Mouse (Mus musculus) limb, embryonic 12.5 days (tissue): ENCODE results near the gene Acox2. TPM values are rescaled to one million over a fixed set of nuclear protein-coding genes. Genes with fewer than 3 reads are reported as not detected.
"Not testable (repeated sequence)": the region's sequence is repeated elsewhere in the genome, so short reads cannot be mapped to it uniquely, and the experiment has no call there.

Experiments
- ATAC-seq: fragments of 200-750 bp; cut with Nextera tagmentation; 2 replicates; pipeline ENCODE4 v1.8.0; 2017; ENCODE audit warnings: low read depth, moderate TSS enrichment; ENCODE audit not compliant: insufficient number of reproducible peaks, insufficient read depth, low FRiP score, low TSS enrichment
- H3K27ac ChIP-seq: fragments of 300-500 bp; sonication (generic); 2 replicates; pipeline ENCODE4 v1.5.1; 2016; ENCODE audit warnings: mild to moderate bottlenecking, moderate library complexity
- H3K27me3 ChIP-seq: fragments of 300-500 bp; sonication (generic); 2 replicates; pipeline ENCODE4 v1.6.1; 2016; ENCODE audit warnings: mild to moderate bottlenecking, moderate library complexity
- H3K36me3 ChIP-seq: fragments of 300-500 bp; sonication (generic); 2 replicates; pipeline ENCODE4 v1.6.1; 2016; ENCODE audit warnings: mild to moderate bottlenecking, moderate library complexity
- H3K4me1 ChIP-seq: fragments of 300-500 bp; sonication (generic); replicated peaks from 2 replicates; pipeline ENCODE4 v1.6.1; 2016
- H3K4me2 ChIP-seq: fragments of 300-500 bp; sonication (generic); 2 replicates; pipeline ENCODE4 v1.6.1; 2016; ENCODE audit warnings: mild to moderate bottlenecking, moderate library complexity
- H3K4me3 ChIP-seq: fragments of 300-500 bp; sonication (generic); replicated peaks from 2 replicates; pipeline ENCODE4 v1.5.1; 2016; ENCODE audit warnings: mild to moderate bottlenecking
- H3K9ac ChIP-seq: fragments of 300-500 bp; sonication (generic); replicated peaks from 2 replicates; pipeline ENCODE4 v1.6.1; 2016; ENCODE audit warnings: mild to moderate bottlenecking, moderate library complexity
- H3K9me3 ChIP-seq: fragments of 300-500 bp; sonication (generic); 2 replicates; pipeline ENCODE4 v1.6.1; 2016; ENCODE audit warnings: mild to moderate bottlenecking, moderate library complexity
- WGBS: fragments of 180-500 bp; shearing (Covaris S2); methylation state at CpG from one replicate; pipeline ENCODE4 v1.1.7; 2016; 5-methylcytosine and 5-hydroxymethylcytosine counted together
- polyA plus RNA-seq: library from polyadenylated mRNA; unstranded; fragments of >200 nt; fragmentation: Nextera tagmentation; extraction: Ambion mirVana; gene quantifications from 2 replicates; pipeline ENCODE4 v1.2.1, GENCODE M21; 2016

Acox2 gene
- polyA plus RNA-seq: not detected in 2 replicates

- H3K36me3 ChIP-seq: no peaks in the 10 kb centered on the region
- H3K27ac ChIP-seq: no peak within 1 kb of the TSS
- H3K4me3 ChIP-seq: no peak within 1 kb of the TSS
- H3K4me1 ChIP-seq: peaks cover 7% of the 10 kb centered on the region; the same call in 1 of the 2 replicates
- ATAC-seq: no peak
- no peak within 1 kb of the TSS for H3K9ac ChIP-seq
- WGBS: 87% methylated on average over 3 of the region's 3 CpGs
- no peaks in the 10 kb centered on the region for H3K9me3 ChIP-seq
- H3K27me3 ChIP-seq: no peaks in the 10 kb centered on the region
- no peak within 1 kb of the TSS for H3K4me2 ChIP-seq
Observed at GRCm38 (mm10) chr14:8259166-8259565, at the start of gene Acox2. Gene Acox2, minus strand, starts transcription at chr14:8259353.

- 48% methylated on average over 3 of the region's 3 CpGs for WGBS
- Histone ChIP-seq H3K27me3 (peaks cover 21% of the 10 kb centered on the region), H3K9me3 (no peaks in the 10 kb centered on the region), H3K4me1 (peaks cover 27% of the 10 kb centered on the region), H3K9ac (no peak overlapping the region), H3K4me2 (no peak overlapping the region), H3K36me3 (no peaks in the 10 kb centered on the region), H3K4me3 (no peak overlapping the region), H3K27ac (no peak overlapping the region)
- ATAC-seq: no peak
Observed at GRCm38 (mm10) chr14:8308650-8309049, 49.5 kb upstream of the Acox2 start.

- Histone ChIP-seq H3K27ac (no peak overlapping the region), H3K4me3 (no peak overlapping the region)
- WGBS: 71% methylated on average over 6 of the region's 6 CpGs
Observed at GRCm38 (mm10) chr14:8306884-8307283, 47.7 kb upstream of the Acox2 start.

GRCm38 (mm10) chr14:8305014-8305413 is 45.9 kb upstream of the Acox2 start:
- Histone ChIP-seq H3K4me1 (peaks cover 36% of the 10 kb centered on the region), H3K9ac (no peak overlapping the region), H3K4me3 (no peak overlapping the region), H3K36me3 (no peaks in the 10 kb centered on the region), H3K4me2 (no peak overlapping the region), H3K27me3 (peaks cover 6% of the 10 kb centered on the region), H3K9me3 (no peaks in the 10 kb centered on the region), H3K27ac (peak overlapping the region; percentile 31; the same call in 1 of the 2 replicates)
- ATAC-seq: peak; percentile 58; the same call in 1 of the 2 replicates
- WGBS: 55% methylated on average over 3 of the region's 3 CpGs

More at GRCm38 (mm10) chr14:8306884-8307283, 47.7 kb upstream of the Acox2 start:
- H3K4me2 ChIP-seq: no peak overlapping the region
- H3K9ac ChIP-seq: no peak overlapping the region
- ATAC-seq: no peak
- no peaks in the 10 kb centered on the region for H3K36me3 ChIP-seq
- H3K27me3 ChIP-seq: peaks cover 17% of the 10 kb centered on the region
- H3K9me3 ChIP-seq: no peaks in the 10 kb centered on the region
- H3K4me1 ChIP-seq: peaks cover 38% of the 10 kb centered on the region

GRCm38 (mm10) chr14:8304082-8304481 is 44.9 kb upstream of the Acox2 start:
- no peak for ATAC-seq
- Histone ChIP-seq H3K4me2 (no peak overlapping the region), H3K36me3 (no peaks in the 10 kb centered on the region), H3K9ac (no peak overlapping the region), H3K27ac (no peak overlapping the region), H3K4me1 (peaks cover 27% of the 10 kb centered on the region), H3K4me3 (no peak overlapping the region), H3K9me3 (no peaks in the 10 kb centered on the region), H3K27me3 (peaks cover 6% of the 10 kb centered on the region; the same call in 1 of the 2 replicates)

GRCm38 (mm10) chr14:8302687-8303086 is 43.5 kb upstream of the Acox2 start:
- H3K9ac ChIP-seq: no peak overlapping the region
- no peaks in the 10 kb centered on the region for H3K9me3 ChIP-seq
- H3K27me3 ChIP-seq: peaks cover 9% of the 10 kb centered on the region; the same call in 1 of the 2 replicates
- ATAC-seq: no peak
- H3K36me3 ChIP-seq: no peaks in the 10 kb centered on the region
- H3K4me3 ChIP-seq: no peak overlapping the region
- WGBS: 8% methylated on average over 10 of the region's 10 CpGs
- peak overlapping the region; percentile 26; the same call in 1 of the 2 replicates for H3K4me2 ChIP-seq
- no peak overlapping the region for H3K27ac ChIP-seq
- H3K4me1 ChIP-seq: peaks cover 32% of the 10 kb centered on the region

- ATAC-seq: no peak
- no peak overlapping the region for H3K27ac ChIP-seq
- H3K36me3 ChIP-seq: no peaks in the 10 kb centered on the region
- 27% methylated on average over 8 of the region's 8 CpGs for WGBS
- peaks cover 9% of the 10 kb centered on the region; the same call in 1 of the 2 replicates for H3K27me3 ChIP-seq
- H3K9me3 ChIP-seq: no peaks in the 10 kb centered on the region
- peaks cover 26% of the 10 kb centered on the region for H3K4me1 ChIP-seq
- no peak overlapping the region for H3K4me3 ChIP-seq
- H3K9ac ChIP-seq: no peak overlapping the region
- H3K4me2 ChIP-seq: no peak overlapping the region
Observed at GRCm38 (mm10) chr14:8300281-8300680, 41.1 kb upstream of the Acox2 start.

- no peak overlapping the region for H3K27ac ChIP-seq
- H3K4me3 ChIP-seq: no peak overlapping the region
- 70% methylated on average over 5 of the region's 5 CpGs for WGBS
- H3K9me3 ChIP-seq: no peaks in the 10 kb centered on the region
- H3K4me2 ChIP-seq: no peak overlapping the region
- H3K36me3 ChIP-seq: no peaks in the 10 kb centered on the region
- H3K9ac ChIP-seq: no peak overlapping the region
- H3K4me1 ChIP-seq: peaks cover 13% of the 10 kb centered on the region
- H3K27me3 ChIP-seq: peaks cover 9% of the 10 kb centered on the region; the same call in 1 of the 2 replicates
- no peak for ATAC-seq
Observed at GRCm38 (mm10) chr14:8297889-8298293, 38.7 kb upstream of the Acox2 start.

- peaks cover 6% of the 10 kb centered on the region; the same call in 1 of the 2 replicates for H3K4me1 ChIP-seq
- peaks cover 14% of the 10 kb centered on the region for H3K9me3 ChIP-seq
- ATAC-seq: no peak
- no peak overlapping the region for H3K4me2 ChIP-seq
- 77% methylated on average over 1 of the region's 1 CpGs for WGBS
- H3K27ac ChIP-seq: no peak overlapping the region
- H3K36me3 ChIP-seq: no peaks in the 10 kb centered on the region
- H3K4me3 ChIP-seq: no peak overlapping the region
- H3K9ac ChIP-seq: no peak overlapping the region
- peaks cover 5% of the 10 kb centered on the region; the same call in 1 of the 2 replicates for H3K27me3 ChIP-seq
Observed at GRCm38 (mm10) chr14:8294257-8294656, 35.1 kb upstream of the Acox2 start.

- not testable (repeated sequence) for H3K4me1 ChIP-seq, H3K27me3 ChIP-seq, H3K36me3 ChIP-seq, H3K9ac ChIP-seq, H3K4me2 ChIP-seq, H3K9me3 ChIP-seq, H3K27ac ChIP-seq, H3K4me3 ChIP-seq
- peak; percentile 90 for ATAC-seq
- 88% methylated on average over 5 of the region's 5 CpGs for WGBS
Observed at GRCm38 (mm10) chr14:8286595-8286994, 27.4 kb upstream of the Acox2 start.

GRCm38 (mm10) chr14:8283784-8284183 is 24.6 kb upstream of the Acox2 start:
- no peaks in the 10 kb centered on the region for H3K4me1 ChIP-seq
- H3K36me3 ChIP-seq: no peaks in the 10 kb centered on the region
- no peak overlapping the region for H3K9ac ChIP-seq
- H3K4me2 ChIP-seq: no peak overlapping the region
- H3K27ac ChIP-seq: no peak overlapping the region
- H3K4me3 ChIP-seq: no peak overlapping the region
- H3K9me3 ChIP-seq: no peaks in the 10 kb centered on the region; the same call in 1 of the 2 replicates
- no peak for ATAC-seq
- no peaks in the 10 kb centered on the region for H3K27me3 ChIP-seq

- H3K27me3 ChIP-seq, H3K4me1 ChIP-seq, H3K9ac ChIP-seq, H3K9me3 ChIP-seq, H3K4me2 ChIP-seq, H3K36me3 ChIP-seq, H3K27ac ChIP-seq, H3K4me3 ChIP-seq, ATAC-seq: not testable (repeated sequence)
- 84% methylated on average over 8 of the region's 8 CpGs for WGBS
Observed at GRCm38 (mm10) chr14:8271281-8271680, 12.1 kb upstream of the Acox2 start.
